Mouse (Mus musculus) cerebellum, adult 18-20 months (tissue): ENCODE results near the gene Col9a3.
A peak's percentile ranks its signal among the peaks of the same experiment; 100 is the strongest.

Experiments
- DNase-seq, 2 experiments: peaks; one replicate each; pipeline ENCODE4 v3.0.0; 2021

Gene Col9a3

GRCm38 (mm10) chr2:180641576-180642554 is 44.3 kb downstream of the Col9a3 start:
- DNase-seq = no peak

- DNase-seq = no peak
Observed at GRCm38 (mm10) chr2:180642555-180643260, 45.1 kb downstream of the Col9a3 start, which contains the start of gene Tcfl5. Tcfl5 (minus strand) TSS chr2:180642708.

- no peak for DNase-seq
Observed at GRCm38 (mm10) chr2:180643626-180644025, 46.0 kb downstream of the Col9a3 start.

GRCm38 (mm10) chr2:180646841-180647240 is 49.3 kb downstream of the Col9a3 start:
- no peak for DNase-seq

GRCm38 (mm10) chr2:180654666-180655065 is 57.1 kb downstream of the Col9a3 start:
- DNase-seq = no peak

GRCm38 (mm10) chr2:180655150-180655549 is 57.6 kb downstream of the Col9a3 start:
- no peak for DNase-seq

GRCm38 (mm10) chr2:180657394-180658013 is 59.9 kb downstream of the Col9a3 start:
- DNase-seq = peak; percentile 68 to 70

- DNase-seq = no peak
Observed at GRCm38 (mm10) chr2:180658381-180658780, 60.8 kb downstream of the Col9a3 start.

- peak; percentile 12 to 42 for DNase-seq
Observed at GRCm38 (mm10) chr2:180659353-180660150, 62.0 kb downstream of the Col9a3 start.

- DNase-seq = no peak
Observed at GRCm38 (mm10) chr2:180660521-180660920, 62.9 kb downstream of the Col9a3 start.

- DNase-seq = no peak
Observed at GRCm38 (mm10) chr2:180662008-180662407, 64.4 kb downstream of the Col9a3 start.
